Mouse (Mus musculus): ENCODE measurements around the gene Me1. TPM values are rescaled to one million over a fixed set of nuclear protein-coding genes. Genes with fewer than 3 reads are reported as not detected.

Me1 gene
- total RNA-seq, 2 experiments from 2014 or later: 73.0 to 84.6 TPM

DNA sequence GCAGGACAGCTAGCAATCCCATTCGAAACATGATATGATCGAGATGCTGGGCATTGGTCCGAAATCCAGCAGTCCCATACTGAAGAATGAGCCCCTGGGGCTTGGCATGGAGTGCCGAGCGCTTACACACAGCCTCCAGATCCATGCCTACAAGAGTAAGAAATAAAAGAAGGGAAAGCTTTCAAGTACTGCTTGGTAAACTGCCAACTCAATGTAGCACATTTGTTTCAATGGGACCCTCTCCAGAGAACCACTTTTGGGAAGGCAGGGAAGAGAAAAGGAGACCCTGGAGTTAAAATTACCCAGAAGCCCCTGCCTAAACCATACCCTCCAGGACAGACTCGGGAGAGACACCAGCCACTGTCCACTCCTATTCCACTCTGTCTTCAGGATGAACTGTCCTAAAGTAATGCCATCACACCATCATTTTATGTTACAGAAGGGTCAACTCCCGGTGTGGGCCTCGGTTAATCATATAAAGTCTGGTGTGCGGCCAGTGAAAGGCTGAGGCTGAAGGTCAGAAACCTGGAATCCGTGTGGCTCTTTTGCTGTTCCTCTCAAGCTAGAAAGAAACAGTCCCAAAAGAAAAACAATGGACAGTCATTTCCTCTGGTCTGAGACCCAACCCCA is 125.4 kb downstream of the Me1 start:
- intact Hi-C loops (cut with DNase I): no loop called here
- no peak for DNase-seq

DNA sequence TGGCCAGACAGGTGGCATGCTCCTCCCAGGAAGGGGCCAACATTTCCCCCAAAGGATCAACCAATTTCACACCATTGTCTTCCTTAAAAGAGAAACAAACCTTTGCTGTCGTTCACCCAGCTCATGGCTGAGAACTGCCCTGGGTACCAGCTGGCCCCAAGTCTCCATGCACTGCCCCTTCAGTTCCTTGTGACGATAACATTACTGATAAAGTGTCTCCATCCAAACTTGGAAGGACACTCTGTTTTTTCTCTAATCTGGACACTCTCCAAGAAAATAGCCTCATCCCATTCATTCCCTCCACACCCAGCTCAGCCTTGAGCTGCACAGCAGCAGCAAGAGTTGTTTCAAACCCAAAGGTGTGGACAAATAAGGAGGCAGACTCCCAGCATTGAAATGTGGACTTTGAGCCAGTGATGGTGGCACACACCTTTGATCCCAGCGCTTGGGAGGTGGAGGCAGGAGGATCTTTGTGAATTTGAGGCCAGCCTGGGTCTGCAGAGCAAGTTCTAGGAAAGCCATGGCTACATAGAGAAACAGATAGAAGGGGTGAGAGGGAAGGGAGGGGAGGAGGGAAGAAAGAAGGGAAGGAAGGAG is 126.3 kb downstream of the Me1 start:
- DNase-seq: no peak

DNA sequence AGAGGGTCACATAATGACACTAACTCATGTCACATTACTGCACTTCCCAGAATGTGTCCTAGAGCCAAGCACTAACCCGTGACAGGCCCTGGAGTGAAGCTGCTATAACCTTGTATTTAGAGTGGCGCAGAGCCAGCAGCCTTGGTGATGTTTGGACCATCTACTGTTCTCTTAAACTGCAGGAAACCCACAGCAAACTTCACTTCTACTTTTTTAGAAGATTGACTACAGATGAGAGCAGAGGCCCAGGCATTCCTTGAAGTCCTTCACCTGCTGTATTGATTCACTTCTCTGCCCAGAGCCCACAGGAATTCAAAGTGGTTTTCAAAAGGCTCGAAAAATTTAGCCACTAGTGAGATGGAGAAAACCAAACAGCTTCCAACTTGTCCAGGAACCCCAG is 135.2 kb downstream of the Me1 start:
- intact Hi-C loops (cut with DNase I): no loop called here
- no peak for DNase-seq

More for the DNA sequence above, 126.3 kb downstream of the Me1 start:
- intact Hi-C loops (cut with DNase I): no loop called here

DNA sequence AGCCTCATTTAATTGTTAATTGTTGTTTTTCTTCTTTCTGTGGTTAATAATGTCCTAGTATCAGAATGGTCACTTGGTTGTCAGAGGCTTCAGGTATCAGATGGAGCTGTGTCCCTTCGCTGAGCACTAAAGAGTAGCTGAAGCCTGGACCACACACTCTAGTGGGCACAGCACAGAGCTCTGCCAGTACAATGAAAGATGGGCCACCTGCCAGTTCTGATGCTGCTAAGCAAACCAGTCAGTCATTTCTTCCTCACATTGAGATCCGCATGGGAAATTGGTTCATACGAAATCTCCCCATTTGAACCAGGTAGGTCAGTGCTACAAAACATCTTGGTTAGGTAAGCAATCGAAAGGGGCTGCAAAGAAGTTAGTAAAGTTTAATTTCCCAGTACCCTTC is 141.1 kb downstream of the Me1 start:
- DNase-seq: no peak
- intact Hi-C loops (cut with DNase I): no loop called here

DNA sequence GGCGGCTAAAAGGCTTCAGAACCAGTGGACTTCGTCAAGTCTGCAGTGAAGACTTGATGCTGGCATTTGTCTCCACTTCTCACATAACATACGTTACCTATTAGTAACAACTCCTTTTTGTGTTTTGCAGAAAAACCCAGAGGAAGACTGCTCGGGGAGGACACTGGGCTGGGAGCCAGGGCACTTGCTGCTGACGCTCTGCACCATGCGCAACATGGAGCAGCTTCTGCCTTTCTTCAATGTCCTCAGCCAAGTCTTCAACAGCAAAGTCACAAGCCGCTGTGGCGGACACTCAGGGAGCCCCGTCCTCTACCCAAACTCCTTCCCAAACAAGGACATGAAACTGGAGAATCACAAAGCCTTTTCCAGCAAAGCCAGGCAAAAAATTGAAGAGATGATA is 141.9 kb downstream of the Me1 start:
- intact Hi-C loops (cut with DNase I): no loop called here
- DNase-seq: no peak

DNA sequence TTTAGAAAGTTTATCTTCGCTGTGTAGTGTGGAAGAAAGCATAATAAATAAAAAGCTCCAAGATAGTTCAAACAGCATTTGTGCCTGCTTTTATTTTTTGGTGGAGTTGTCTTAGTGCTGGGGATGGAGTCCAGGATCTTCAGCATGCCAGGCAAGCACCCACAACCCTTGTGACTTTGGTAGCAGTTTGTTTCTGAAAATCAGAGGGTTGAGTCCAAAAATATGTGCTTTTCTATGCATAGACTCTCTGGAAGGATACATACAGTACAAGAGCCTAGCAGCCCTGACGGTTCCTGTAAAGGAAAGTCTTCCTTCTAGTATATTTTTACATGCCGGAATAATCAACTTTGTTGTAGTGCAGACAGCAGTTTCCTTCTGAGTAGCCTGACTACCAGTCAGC is 145.0 kb downstream of the Me1 start:
- intact Hi-C loops (cut with DNase I): no loop called here
- no peak for DNase-seq

DNA sequence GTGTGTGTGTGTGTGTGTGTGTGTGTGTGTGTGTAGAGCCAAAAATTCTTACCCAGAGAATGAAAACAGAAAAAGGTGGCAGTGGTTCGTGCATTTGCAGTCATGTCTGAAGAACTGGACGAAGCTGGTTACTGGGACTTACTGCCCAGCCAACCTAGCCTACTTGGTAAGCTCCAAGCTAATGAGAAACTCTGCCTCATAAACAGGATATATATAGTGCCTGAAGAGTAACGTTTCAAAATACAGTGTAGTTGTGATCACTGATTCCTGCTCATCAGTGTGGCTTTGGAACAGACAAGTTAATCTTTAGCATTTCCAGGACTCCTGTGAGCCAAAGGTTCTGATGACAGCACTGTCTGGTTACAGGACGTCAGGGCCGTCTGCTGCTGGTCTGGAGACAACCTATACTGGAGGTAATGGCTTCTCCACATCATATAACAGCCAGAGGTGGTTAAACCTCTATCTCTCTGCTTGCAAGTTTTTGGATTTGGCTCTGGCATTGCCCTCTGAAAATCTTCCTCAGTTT is 146.1 kb downstream of the Me1 start:
- no peak for DNase-seq
- intact Hi-C loops (cut with DNase I): no loop called here

DNA sequence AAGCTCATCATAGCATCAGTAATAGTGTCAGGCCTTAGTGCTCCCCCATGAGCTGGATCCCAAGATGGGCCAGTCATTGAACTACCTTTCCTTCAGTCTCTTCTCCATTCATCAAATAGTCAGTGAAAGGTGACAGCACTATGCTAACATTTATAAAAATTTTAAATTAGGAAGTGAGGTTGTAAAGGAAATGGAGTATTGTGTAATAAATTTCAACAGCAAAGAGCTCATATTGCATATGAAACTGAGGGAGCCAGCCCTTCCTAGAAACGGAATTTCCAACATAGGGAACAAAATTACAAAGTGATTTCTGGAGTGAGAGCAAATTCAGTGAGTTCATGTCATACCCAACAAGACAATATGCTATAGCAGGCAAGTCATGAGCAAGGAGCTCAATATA is 151.2 kb downstream of the Me1 start:
- intact Hi-C loops (cut with DNase I): no loop called here

DNA sequence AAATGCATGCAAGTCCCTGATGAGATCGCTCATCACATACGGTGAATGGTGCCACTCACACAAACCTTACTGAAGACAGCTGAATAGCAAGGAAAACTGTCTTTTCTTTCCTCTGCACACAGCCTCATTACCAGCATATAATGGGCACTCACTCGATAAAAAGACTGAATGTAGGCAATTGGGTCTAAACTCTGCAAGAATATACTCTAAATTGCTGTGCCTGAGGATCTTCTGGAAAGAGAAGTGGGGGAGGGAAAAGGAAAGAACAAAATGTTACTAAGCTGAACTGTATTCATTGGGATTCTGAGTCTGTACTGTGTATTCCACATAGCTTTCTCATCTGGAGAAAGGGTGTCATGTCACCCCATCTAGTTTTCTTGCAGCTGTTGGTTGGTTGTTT is 152.3 kb downstream of the Me1 start:
- DNase-seq: no peak
- intact Hi-C loops (cut with DNase I): no loop called here

More for the DNA sequence above, 151.2 kb downstream of the Me1 start:
- DNase-seq: no peak

DNA sequence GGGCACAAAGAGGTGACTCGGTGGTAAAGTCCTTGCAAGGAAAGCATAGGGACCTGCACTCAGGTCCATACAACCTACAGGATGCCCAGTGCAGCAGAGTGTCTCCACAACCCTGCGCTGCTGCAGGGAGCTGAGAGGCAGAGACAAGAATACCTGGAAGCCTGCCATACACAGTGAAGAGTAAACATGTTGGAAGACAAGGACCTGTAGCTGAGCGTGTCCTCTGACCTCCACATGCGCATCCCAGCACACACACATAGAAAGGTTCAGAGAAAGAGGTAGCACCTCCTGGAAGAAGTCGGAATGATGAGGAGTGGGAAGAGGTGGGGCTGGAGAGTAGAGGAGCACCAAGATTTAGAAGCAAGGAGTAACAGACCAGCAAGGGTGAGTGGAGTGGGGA is 161.7 kb downstream of the Me1 start:
- DNase-seq: no peak
- intact Hi-C loops (cut with DNase I): no loop called here

Other genes starting within 250 kb of the Me1 start
- 1 to 10 TPM in 1 of 2 experiments, under 1 TPM in 1; 0.86 to 1.7 TPM for gene Ube2cbp, start 231.0 kb downstream of the Me1 start, total RNA-seq (2021)
- 10 to 100 TPM; 22.2 to 24.2 TPM for gene Dop1a, start 228.8 kb downstream of the Me1 start, total RNA-seq (2021)
- 1 to 10 TPM; 5.8 to 8.9 TPM for gene Pgm3, start 124.1 kb downstream of the Me1 start, total RNA-seq (2021)
- under 1 TPM; 0.76 to 0.83 TPM for gene Rwdd2a, start 124.0 kb downstream of the Me1 start, total RNA-seq (2021)
- gene Prss35, start 47.7 kb upstream of the Me1 start, total RNA-seq (2021): 1 to 10 TPM in 1 of 2 experiments, under 1 TPM in 1; 0.49 to 1.2 TPM
- gene Snap91, start 184.7 kb upstream of the Me1 start, total RNA-seq (2021): 10 to 100 TPM; 16.8 to 18.2 TPM